Mouse (Mus musculus): Measurements from ENCODE around the gene Gps2.
"Not testable (repeated sequence)": the region's sequence is repeated elsewhere in the genome, so short reads cannot be mapped to it uniquely, and the experiment has no call there.

The Gps2 gene

GRCm38 (mm10) chr11:69945997-69946891 is 32.6 kb downstream of the Gps2 start:
- in situ Hi-C loops (cut with MboI; ENCODE audit: low pct_unique_long_range_greater_than_20kb in 1 of 2, low sequenced_read_pairs in 2 of 2, unreplicated experiment in 1 of 2), result no loop called here

GRCm38 (mm10) chr11:69947337-69948065 is 33.8 kb downstream of the Gps2 start:
- in situ Hi-C loops (cut with MboI; ENCODE audit: low pct_unique_long_range_greater_than_20kb in 1 of 2, low sequenced_read_pairs in 2 of 2, unreplicated experiment in 1 of 2), result no loop called here

GRCm38 (mm10) chr11:69948066-69948762 is 34.5 kb downstream of the Gps2 start, which contains the start of gene Slc2a4:
Slc2a4 (minus strand) TSS chr11:69948188.
- in situ Hi-C loops (cut with MboI; ENCODE audit: low pct_unique_long_range_greater_than_20kb in 1 of 2, low sequenced_read_pairs in 2 of 2, unreplicated experiment in 1 of 2), result no loop called here

- in situ Hi-C loops (cut with MboI; ENCODE audit: low pct_unique_long_range_greater_than_20kb in 1 of 2, low sequenced_read_pairs in 2 of 2, unreplicated experiment in 1 of 2), result no loop called here
Observed at GRCm38 (mm10) chr11:69948763-69949150, 35.1 kb downstream of the Gps2 start.

GRCm38 (mm10) chr11:69950807-69951459 is 37.2 kb downstream of the Gps2 start:
- in situ Hi-C loops (cut with MboI; ENCODE audit: low pct_unique_long_range_greater_than_20kb in 1 of 2, low sequenced_read_pairs in 2 of 2, unreplicated experiment in 1 of 2), result no loop called here

- in situ Hi-C loops (cut with MboI; ENCODE audit: low pct_unique_long_range_greater_than_20kb in 1 of 2, low sequenced_read_pairs in 2 of 2, unreplicated experiment in 1 of 2), result no loop called here
Observed at GRCm38 (mm10) chr11:69952274-69952673, 38.6 kb downstream of the Gps2 start.

GRCm38 (mm10) chr11:69953267-69953915 is 39.7 kb downstream of the Gps2 start:
- in situ Hi-C loops (cut with MboI; ENCODE audit: low pct_unique_long_range_greater_than_20kb in 1 of 2, low sequenced_read_pairs in 2 of 2, unreplicated experiment in 1 of 2), result no loop called here

GRCm38 (mm10) chr11:69955618-69956017 is 41.9 kb downstream of the Gps2 start:
- in situ Hi-C loops (cut with MboI; ENCODE audit: low pct_unique_long_range_greater_than_20kb in 1 of 2, low sequenced_read_pairs in 2 of 2, unreplicated experiment in 1 of 2), result not testable (repeated sequence)

GRCm38 (mm10) chr11:69956218-69956617 is 42.5 kb downstream of the Gps2 start:
- in situ Hi-C loops (cut with MboI; ENCODE audit: low pct_unique_long_range_greater_than_20kb in 1 of 2, low sequenced_read_pairs in 2 of 2, unreplicated experiment in 1 of 2), result no loop called here

GRCm38 (mm10) chr11:69960616-69961015 is 46.9 kb downstream of the Gps2 start:
- in situ Hi-C loops (cut with MboI; ENCODE audit: low pct_unique_long_range_greater_than_20kb in 1 of 2, low sequenced_read_pairs in 2 of 2, unreplicated experiment in 1 of 2), result no loop called here

GRCm38 (mm10) chr11:69961841-69962240 is 48.2 kb downstream of the Gps2 start:
- in situ Hi-C loops (cut with MboI; ENCODE audit: low pct_unique_long_range_greater_than_20kb in 1 of 2, low sequenced_read_pairs in 2 of 2, unreplicated experiment in 1 of 2), result no loop called here

GRCm38 (mm10) chr11:69964650-69965270 is 51.1 kb downstream of the Gps2 start, which contains the start of gene Cldn7:
Cldn7 (plus strand) TSS chr11:69964779.
- in situ Hi-C loops (cut with MboI; ENCODE audit: low pct_unique_long_range_greater_than_20kb in 1 of 2, low sequenced_read_pairs in 2 of 2, unreplicated experiment in 1 of 2), result no loop called here

- in situ Hi-C loops (cut with MboI; ENCODE audit: low pct_unique_long_range_greater_than_20kb in 1 of 2, low sequenced_read_pairs in 2 of 2, unreplicated experiment in 1 of 2), result no loop called here
Observed at GRCm38 (mm10) chr11:69965271-69966005, 51.8 kb downstream of the Gps2 start.

Data from mouse embryonic stem cell (cell line).